Mouse (Mus musculus): Measurements from ENCODE around the gene Ergic1. TPM values are rescaled to one million over a fixed set of nuclear protein-coding genes. Genes with fewer than 3 reads are reported as not detected.

Ergic1 gene
- polyA plus RNA-seq, 1 experiment from 2014 or later: 33.8 TPM

DNA sequence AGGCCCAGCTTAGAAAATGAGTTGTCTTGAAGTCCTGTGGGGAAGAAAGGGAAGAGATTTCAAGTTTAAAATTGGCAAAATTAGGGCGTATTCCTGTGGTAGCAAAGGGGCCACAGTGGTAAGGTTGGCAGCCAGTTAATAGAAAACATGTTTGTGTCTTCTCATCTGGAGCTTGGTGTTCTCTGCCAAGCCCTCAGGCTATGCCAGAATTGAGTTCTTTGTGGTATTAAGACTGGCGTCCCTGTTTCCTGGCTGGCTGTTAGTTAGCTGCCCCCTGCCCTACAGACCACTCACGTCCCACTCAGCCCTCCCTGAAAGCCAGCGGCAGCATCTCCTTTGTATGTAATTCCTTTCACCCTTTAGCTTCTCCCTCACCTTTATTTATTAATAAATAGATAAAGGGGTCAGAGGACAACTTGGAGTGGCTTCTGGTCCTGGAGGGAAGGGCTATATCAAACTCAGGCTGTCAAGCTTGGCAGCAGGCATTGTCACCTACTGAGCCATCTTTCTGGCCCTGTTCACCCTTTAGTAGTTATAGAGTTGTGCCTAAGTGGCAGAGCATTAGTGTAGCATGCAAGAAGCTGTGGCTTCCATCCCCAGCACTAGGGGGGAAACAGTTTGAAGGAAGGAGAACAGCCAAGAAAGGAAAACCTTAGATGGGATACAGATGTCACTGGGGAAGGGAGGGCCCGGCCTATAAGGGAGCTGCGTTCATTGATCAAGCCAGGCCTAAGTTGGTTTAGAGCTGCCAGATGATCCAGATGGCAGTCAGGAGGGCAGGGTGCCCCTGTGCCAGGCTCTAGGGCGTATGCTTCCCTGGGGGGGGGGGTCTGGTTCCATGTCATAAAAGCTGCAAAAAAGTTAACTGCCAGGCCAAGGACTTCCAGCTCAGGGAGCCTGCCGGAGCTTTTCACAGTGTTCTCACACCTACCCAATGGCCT, 127.8 kb downstream of the Ergic1 start:
- Histone ChIP-seq H3K27me3 (no peaks in the 10 kb centered on the region), H3K27ac (replicated peaks) (no peak overlapping the region), H3K4me3 (replicated peaks) (no peak overlapping the region), H3K4me1 (replicated peaks) (peaks cover 39% of the 10 kb centered on the region), H3K36me3 (replicated peaks) (peaks cover 24% of the 10 kb centered on the region), H3K9ac (no peak overlapping the region), H3K9me3 (replicated peaks) (no peaks in the 10 kb centered on the region), H3K4me2 (no peak overlapping the region)
- ATAC-seq (ENCODE audit: insufficient read depth): no peak
- 73% methylated on average over 8 of the region's 8 CpGs for WGBS (ENCODE audit: insufficient replicate concordance)

DNA sequence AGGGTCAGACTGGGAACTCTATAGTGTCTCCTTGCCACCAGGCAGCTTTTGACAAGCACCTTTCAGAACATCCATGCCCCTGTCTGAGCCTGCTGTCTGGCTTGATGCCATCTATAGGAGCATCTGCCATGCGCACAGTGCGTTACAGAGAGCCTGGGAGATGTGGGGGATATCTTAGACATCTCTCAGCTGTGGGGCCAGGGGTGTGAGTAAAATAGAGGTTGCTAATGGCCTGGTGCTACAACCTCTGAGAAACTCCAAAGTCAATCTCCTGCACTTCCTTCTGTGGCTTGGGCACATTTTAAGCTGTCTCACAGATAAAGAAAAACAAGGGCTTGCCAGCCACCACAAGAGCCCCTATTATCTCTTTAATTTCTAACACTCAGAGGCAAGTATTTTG, 128.5 kb downstream of the Ergic1 start:
- Histone ChIP-seq H3K4me3 (replicated peaks) (no peak overlapping the region), H3K9me3 (replicated peaks) (no peaks in the 10 kb centered on the region), H3K4me1 (replicated peaks) (peaks cover 43% of the 10 kb centered on the region), H3K9ac (no peak overlapping the region), H3K27me3 (no peaks in the 10 kb centered on the region), H3K27ac (replicated peaks) (no peak overlapping the region), H3K36me3 (replicated peaks) (peaks cover 24% of the 10 kb centered on the region; the same call in 1 of the 2 replicates), H3K4me2 (no peak overlapping the region)
- no peak for ATAC-seq (ENCODE audit: insufficient read depth)
- WGBS (ENCODE audit: insufficient replicate concordance): 28% methylated on average over 2 of the region's 2 CpGs

DNA sequence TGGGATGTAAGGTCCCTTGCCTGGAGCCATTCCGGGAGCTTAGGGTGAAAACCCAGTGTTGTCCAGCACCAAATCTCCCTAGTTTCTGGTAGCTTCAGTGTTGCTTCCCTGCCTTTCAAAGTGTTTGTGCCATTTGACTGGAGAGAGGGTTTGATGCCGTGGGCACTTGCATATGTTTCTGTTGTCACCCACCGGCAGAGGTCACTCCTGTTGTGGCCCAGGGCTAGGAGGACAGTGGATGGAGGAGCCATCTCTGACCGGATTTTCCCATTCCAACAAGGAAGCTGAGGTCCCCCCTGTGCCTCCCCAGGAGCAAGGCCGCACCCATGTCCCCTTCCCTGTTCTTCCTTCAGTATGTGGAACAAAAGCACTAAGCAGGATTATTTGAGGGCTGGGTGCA, 128.9 kb downstream of the Ergic1 start:
- Histone ChIP-seq H3K4me3 (replicated peaks) (no peak overlapping the region), H3K9me3 (replicated peaks) (no peaks in the 10 kb centered on the region), H3K4me1 (replicated peaks) (peaks cover 43% of the 10 kb centered on the region), H3K27ac (replicated peaks) (no peak overlapping the region), H3K27me3 (no peaks in the 10 kb centered on the region), H3K36me3 (replicated peaks) (peaks cover 24% of the 10 kb centered on the region; the same call in 1 of the 2 replicates), H3K4me2 (no peak overlapping the region), H3K9ac (no peak overlapping the region)
- WGBS (ENCODE audit: insufficient replicate concordance): 71% methylated on average over 5 of the region's 5 CpGs
- no peak for ATAC-seq (ENCODE audit: insufficient read depth)

DNA sequence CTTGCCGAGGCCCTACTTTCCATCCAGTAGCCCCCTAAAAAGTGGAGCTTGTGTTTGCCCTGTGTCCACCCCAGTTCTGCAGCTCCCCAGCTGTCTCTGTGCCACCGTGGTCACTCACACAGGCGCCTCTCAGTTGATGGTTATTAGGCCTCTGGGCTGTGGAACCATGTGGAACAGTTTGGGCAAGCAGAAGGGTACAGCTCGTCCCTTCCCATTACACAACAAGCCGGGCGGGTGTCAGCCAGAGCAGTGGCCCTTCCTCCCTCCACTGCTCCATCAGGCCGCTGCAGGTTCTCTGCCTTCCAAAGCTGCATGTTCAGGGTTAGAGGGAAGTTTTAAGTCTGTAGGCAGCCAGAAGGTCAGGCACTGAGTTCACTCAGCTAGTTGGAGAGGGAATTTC, 129.8 kb downstream of the Ergic1 start:
- H3K4me1 ChIP-seq (replicated peaks): peaks cover 43% of the 10 kb centered on the region
- no peak overlapping the region for H3K9ac ChIP-seq
- no peak for ATAC-seq (ENCODE audit: insufficient read depth)
- no peak overlapping the region for H3K4me3 ChIP-seq (replicated peaks)
- H3K27me3 ChIP-seq: no peaks in the 10 kb centered on the region
- H3K36me3 ChIP-seq (replicated peaks): peaks cover 32% of the 10 kb centered on the region
- H3K4me2 ChIP-seq: no peak overlapping the region
- H3K9me3 ChIP-seq (replicated peaks): no peaks in the 10 kb centered on the region
- H3K27ac ChIP-seq (replicated peaks): no peak overlapping the region
- WGBS (ENCODE audit: insufficient replicate concordance): 72% methylated on average over 7 of the region's 7 CpGs

DNA sequence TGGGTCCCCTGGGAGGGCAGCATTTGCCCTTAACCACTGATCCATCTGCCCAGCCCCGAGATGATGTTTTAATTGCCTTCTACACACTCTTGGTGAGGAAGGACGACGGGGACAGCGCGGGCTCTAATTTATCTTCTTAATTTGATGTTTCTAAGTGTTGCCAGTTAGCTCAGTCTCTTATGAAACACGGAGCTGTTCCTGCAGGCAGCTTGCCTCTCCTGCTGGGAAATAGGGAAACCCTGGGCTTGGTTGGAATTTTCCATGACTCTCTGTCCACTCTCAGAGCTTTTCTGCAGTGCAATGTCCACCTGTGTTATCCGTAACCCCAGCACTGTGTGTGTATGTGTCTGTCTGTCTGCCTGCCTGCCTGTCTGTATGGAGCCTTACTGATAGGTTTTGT, 132.1 kb downstream of the Ergic1 start:
- Histone ChIP-seq H3K36me3 (replicated peaks) (peaks cover 44% of the 10 kb centered on the region), H3K9ac (no peak overlapping the region), H3K4me3 (replicated peaks) (no peak overlapping the region), H3K27ac (replicated peaks) (no peak overlapping the region), H3K27me3 (no peaks in the 10 kb centered on the region), H3K9me3 (replicated peaks) (no peaks in the 10 kb centered on the region), H3K4me2 (no peak overlapping the region), H3K4me1 (replicated peaks) (peaks cover 32% of the 10 kb centered on the region)
- 81% methylated on average over 7 of the region's 7 CpGs for WGBS (ENCODE audit: insufficient replicate concordance)
- no peak for ATAC-seq (ENCODE audit: insufficient read depth)

DNA sequence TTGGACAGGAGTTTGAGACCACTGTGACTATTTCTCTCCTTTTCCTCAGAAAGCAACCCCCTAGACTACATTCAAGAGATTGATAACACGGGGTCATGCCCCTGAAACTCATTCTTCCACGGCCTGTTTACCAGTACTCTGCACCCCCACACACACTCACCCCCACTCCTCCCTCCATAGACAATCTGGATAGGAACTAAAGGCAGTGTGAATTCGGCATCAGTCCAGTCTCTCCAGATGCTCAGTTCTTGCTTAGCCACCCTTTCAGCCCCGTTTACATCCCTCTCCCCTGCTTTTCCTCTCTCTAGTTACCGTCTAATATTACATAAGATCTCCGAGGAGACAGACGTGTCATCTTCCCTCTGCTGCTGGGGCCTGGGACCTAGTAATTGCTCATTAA, 132.9 kb downstream of the Ergic1 start:
- no peak overlapping the region for H3K4me3 ChIP-seq (replicated peaks)
- H3K36me3 ChIP-seq (replicated peaks): peaks cover 50% of the 10 kb centered on the region
- no peak overlapping the region for H3K27ac ChIP-seq (replicated peaks)
- H3K9me3 ChIP-seq (replicated peaks): no peaks in the 10 kb centered on the region
- H3K4me2 ChIP-seq: no peak overlapping the region
- no peak for ATAC-seq (ENCODE audit: insufficient read depth)
- no peaks in the 10 kb centered on the region for H3K27me3 ChIP-seq
- H3K4me1 ChIP-seq (replicated peaks): peaks cover 28% of the 10 kb centered on the region
- WGBS (ENCODE audit: insufficient replicate concordance): 71% methylated on average over 7 of the region's 7 CpGs
- no peak overlapping the region for H3K9ac ChIP-seq

DNA sequence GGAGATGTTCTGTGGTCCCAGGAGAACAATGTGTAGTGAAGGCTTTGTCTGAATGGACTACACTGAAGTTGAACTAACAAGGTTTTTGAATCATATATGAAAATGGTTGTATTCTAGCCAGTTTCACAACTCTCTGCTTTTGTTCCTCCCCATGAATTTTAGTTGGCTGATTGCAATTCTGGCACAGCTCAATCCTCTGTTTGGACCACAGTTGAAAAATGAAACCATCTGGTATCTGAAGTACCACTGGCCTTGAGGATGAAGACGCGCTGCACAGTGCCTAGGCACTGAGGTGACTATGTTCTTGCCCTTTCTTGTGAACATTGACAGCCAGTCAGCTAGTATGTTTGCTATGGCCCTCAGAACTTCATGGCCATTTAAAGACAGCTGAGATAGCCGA, 133.9 kb downstream of the Ergic1 start:
- peaks cover 24% of the 10 kb centered on the region for H3K4me1 ChIP-seq (replicated peaks)
- H3K4me3 ChIP-seq (replicated peaks): no peak overlapping the region
- H3K27ac ChIP-seq (replicated peaks): no peak overlapping the region
- H3K4me2 ChIP-seq: no peak overlapping the region
- H3K9ac ChIP-seq: no peak overlapping the region
- WGBS (ENCODE audit: insufficient replicate concordance): 91% methylated on average over 3 of the region's 3 CpGs
- no peak for ATAC-seq (ENCODE audit: insufficient read depth)
- H3K36me3 ChIP-seq (replicated peaks): peaks cover 59% of the 10 kb centered on the region
- H3K9me3 ChIP-seq (replicated peaks): no peaks in the 10 kb centered on the region
- no peaks in the 10 kb centered on the region for H3K27me3 ChIP-seq

DNA sequence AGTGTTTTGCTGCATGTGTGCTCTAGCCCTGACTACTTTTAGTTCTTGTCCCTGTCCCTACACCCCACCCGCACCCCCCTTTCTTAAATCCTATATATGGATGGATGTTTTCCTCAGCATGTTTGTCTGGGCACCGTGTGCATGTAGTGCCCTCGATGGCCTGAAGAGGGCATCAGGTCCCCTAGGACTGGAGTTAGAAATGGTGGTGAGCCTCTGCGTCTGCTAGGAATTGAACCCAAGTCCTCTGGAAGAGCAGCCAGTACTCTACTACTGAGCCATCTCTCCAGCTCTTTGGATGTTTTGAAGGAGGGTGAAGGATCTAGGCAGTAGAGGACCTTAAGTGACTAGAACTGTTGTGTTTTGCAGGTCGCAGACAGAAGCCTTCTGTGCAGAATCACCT, 137.6 kb downstream of the Ergic1 start:
- 73% methylated on average over 5 of the region's 5 CpGs for WGBS (ENCODE audit: insufficient replicate concordance)
- no peak overlapping the region for H3K4me3 ChIP-seq (replicated peaks)
- peaks cover 72% of the 10 kb centered on the region for H3K36me3 ChIP-seq (replicated peaks)
- H3K27me3 ChIP-seq: no peaks in the 10 kb centered on the region
- no peaks in the 10 kb centered on the region for H3K9me3 ChIP-seq (replicated peaks)
- no peak for ATAC-seq (ENCODE audit: insufficient read depth)
- H3K4me1 ChIP-seq (replicated peaks): 0 out of 2 replicates have a peak, but pooled peaks cover 23% of the 10 kb centered on the region
- H3K27ac ChIP-seq (replicated peaks): no peak overlapping the region
- H3K9ac ChIP-seq: no peak overlapping the region
- no peak overlapping the region for H3K4me2 ChIP-seq

DNA sequence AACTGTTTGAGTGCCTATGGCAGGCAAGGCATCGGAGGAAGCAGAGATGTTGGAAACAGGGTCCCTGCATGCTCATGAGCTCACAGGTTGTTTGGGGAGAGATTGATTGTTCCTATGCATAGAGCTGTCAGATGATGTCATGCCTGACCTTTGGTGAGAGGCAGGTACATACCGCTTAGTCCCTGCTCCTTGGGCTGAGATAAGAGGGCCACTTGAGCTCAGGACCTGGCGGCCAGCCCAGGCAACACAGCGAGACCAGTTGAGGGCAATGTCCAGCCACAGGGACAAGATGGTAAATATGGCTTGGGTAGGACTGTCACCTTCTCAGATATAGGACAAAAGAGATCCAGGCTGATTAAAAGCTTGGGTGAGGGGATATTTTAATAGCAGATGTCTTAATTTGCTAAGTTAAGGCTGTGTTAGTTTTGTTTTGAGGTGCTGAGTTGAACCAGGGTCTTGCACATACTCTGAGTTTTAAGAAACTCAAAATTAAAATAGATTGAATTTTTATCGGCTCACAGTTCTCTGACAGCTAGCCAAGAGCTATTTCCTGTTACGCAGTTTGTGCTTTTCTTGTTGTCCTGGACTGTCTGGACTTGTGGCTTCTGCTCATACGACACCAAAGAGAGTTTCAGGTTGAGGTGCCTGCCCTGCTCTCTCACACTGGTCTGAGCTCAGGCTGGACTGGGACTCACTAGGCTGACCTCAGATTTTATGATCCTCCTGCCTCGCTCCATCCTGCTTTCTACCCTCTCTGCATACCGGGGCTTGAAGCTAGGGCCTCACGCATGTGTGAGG, 138.7 kb downstream of the Ergic1 start:
- Histone ChIP-seq H3K27ac (replicated peaks) (0 out of 2 replicates have a peak overlapping the region, but pooled peaks have one; percentile 14), H3K27me3 (no peaks in the 10 kb centered on the region), H3K4me1 (replicated peaks) (0 out of 2 replicates have a peak, but pooled peaks cover 19% of the 10 kb centered on the region), H3K9me3 (replicated peaks) (no peaks in the 10 kb centered on the region), H3K36me3 (replicated peaks) (peaks cover 70% of the 10 kb centered on the region), H3K4me2 (no peak overlapping the region), H3K9ac (no peak overlapping the region), H3K4me3 (replicated peaks) (no peak overlapping the region)
- ATAC-seq (ENCODE audit: insufficient read depth): peak; percentile 51
- 78% methylated on average over 10 of the region's 10 CpGs for WGBS (ENCODE audit: insufficient replicate concordance)

DNA sequence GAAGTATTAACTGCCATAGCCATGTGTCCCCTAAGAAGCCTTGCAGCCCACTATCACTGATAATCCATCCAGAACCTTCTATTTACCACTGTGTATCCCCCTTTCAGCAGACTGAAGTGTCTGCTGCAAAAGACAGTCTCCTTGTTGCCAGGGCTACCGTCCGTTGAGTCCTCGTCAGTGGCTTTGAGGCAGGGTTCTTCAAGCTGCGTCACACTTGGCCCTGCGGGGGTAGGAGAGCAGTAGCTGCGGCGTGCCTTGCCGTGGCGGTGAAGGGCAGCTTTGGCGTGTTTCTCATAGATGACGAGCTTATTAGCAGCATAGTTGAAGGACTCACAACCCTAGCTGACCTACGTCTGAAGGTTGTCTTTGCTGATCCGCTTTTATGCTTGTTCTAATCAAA, 140.3 kb downstream of the Ergic1 start:
- no peak for ATAC-seq (ENCODE audit: insufficient read depth)
- no peak overlapping the region for H3K9ac ChIP-seq
- H3K27me3 ChIP-seq: no peaks in the 10 kb centered on the region
- H3K9me3 ChIP-seq (replicated peaks): no peaks in the 10 kb centered on the region
- WGBS (ENCODE audit: insufficient replicate concordance): 80% methylated on average over 13 of the region's 13 CpGs
- peaks cover 55% of the 10 kb centered on the region for H3K36me3 ChIP-seq (replicated peaks)
- no peak overlapping the region for H3K4me3 ChIP-seq (replicated peaks)
- peaks cover 31% of the 10 kb centered on the region for H3K4me1 ChIP-seq (replicated peaks)
- H3K27ac ChIP-seq (replicated peaks): no peak overlapping the region
- no peak overlapping the region for H3K4me2 ChIP-seq

DNA sequence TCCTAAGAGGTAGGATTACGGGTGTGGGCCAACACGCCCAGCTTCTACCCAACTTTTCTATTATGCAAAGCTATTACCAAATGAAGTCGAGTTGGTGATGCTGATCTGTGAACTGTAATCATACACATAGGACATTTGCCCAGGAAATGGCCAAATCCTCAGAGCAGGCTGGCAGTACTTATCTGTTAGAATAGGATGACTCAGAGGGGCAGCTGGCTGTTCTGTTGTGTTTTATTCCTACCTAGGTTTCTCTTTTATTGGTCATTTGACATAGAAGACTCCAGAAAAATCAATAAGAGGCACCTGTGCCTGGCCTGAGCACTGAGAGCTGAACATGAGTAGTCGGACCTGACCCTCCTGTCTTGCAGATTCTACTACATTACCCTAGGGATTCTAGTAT, 141.3 kb downstream of the Ergic1 start:
- Histone ChIP-seq H3K9ac (no peak overlapping the region), H3K9me3 (replicated peaks) (no peaks in the 10 kb centered on the region), H3K27ac (replicated peaks) (no peak overlapping the region), H3K36me3 (replicated peaks) (peaks cover 46% of the 10 kb centered on the region), H3K4me3 (replicated peaks) (no peak overlapping the region), H3K4me2 (no peak overlapping the region), H3K27me3 (no peaks in the 10 kb centered on the region), H3K4me1 (replicated peaks) (peaks cover 42% of the 10 kb centered on the region)
- no peak for ATAC-seq (ENCODE audit: insufficient read depth)
- 61% methylated on average over 4 of the region's 4 CpGs for WGBS (ENCODE audit: insufficient replicate concordance)
